Mouse (Mus musculus): Measurements from ENCODE around the gene Mef2a.

Mef2a gene

GRCm38 (mm10) chr7:67372729-67373583, at the start of gene Mef2a:
Gene Mef2a, minus strand, starts transcription at chr7:67372858.
- in situ Hi-C loops (cut with MboI; ENCODE audit: low sequenced_read_pairs): no loop called here

DNA sequence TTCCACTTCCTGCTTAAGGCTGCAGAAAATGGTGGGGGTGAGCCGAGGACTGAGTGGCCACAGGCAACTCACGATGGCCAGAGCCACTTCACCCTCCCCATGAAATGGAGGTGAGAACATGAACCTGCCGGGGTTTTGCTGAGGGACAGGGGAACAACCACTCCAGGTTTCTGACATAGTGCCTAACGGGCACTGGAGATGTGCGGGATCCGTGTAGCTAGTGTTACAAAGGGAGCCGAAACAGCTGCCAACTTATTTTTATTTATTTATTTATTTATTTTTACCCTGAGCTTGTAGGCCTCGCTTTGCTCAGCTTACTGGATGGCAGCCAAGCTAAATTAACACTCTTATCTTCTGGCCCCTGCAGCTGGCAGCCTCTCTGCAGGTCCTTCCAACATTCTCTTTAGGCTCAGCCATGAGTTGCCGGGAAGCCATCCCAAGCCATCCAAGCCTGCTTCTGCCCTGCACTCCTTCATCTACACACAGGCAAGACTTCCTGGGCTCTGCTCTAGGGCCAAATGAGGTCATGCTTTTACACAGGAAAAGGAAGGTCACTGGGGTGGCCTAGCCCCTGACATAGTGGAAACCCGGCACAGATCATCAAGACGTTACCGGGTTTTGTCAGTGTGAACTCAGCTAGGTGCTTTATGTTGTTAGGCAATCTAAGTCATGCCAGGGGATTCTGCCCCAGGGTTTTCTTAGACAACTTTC, 49.0 kb upstream of the Mef2a start:
- in situ Hi-C loops (cut with MboI; ENCODE audit: low sequenced_read_pairs): no loop called here

DNA sequence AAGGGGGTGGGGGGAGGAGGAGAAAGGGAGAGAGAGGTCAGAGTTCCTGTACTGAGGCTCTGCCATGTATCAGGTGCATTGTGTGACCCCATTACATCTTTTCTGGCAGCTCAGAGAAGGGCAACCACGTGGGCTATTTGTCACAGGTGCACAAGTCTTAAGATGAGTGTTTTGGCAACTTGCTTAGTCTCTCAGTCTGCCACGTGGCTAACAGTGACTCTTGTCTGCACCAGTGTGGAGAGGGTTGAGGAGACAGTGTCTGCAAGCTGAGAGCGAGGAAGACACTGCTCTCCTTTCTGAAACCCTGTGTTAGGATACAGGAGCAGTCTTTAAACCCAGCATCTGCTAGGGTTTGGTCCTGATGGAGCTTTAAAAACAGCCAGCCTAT, 48.4 kb upstream of the Mef2a start:
- in situ Hi-C loops (cut with MboI; ENCODE audit: low sequenced_read_pairs): no loop called here

DNA sequence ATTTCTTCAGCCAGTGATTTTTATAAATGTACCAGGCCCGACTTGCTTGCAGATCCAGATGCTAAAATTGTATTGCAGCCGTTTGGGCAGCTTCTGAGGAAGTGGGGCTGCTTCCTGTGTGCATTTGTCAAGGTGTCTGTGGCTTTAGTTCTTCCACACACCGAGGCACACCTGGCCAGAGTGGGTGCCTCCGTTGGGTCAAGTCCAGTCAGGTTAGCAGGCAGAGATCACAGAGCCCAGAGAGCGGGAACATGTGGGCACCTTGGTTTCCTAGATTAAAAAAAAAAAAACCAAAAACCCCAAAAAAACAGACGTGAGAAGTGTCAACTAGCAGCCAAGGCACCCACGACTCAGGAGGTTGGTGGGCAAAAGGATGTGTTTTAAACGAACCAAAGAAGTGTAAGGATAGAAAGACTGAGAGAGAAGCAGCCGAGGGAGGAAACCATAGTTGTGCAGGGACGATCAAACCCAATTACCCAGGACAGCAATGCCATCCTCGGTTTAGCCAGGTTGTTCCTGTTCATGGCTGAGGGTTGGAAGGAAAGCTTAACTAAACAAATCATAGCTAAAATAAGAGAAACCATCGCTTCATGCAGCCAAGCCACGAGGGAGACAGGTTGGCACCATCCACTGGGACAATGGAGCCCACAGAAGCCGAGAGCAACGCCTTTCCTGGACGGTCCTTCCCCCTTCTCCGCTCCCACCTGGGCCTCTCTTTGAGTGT, 47.1 kb upstream of the Mef2a start:
- in situ Hi-C loops (cut with MboI; ENCODE audit: low sequenced_read_pairs): no loop called here

GRCm38 (mm10) chr7:67418122-67418521, 45.5 kb upstream of the Mef2a start:
- in situ Hi-C loops (cut with MboI; ENCODE audit: low sequenced_read_pairs): no loop called here

DNA sequence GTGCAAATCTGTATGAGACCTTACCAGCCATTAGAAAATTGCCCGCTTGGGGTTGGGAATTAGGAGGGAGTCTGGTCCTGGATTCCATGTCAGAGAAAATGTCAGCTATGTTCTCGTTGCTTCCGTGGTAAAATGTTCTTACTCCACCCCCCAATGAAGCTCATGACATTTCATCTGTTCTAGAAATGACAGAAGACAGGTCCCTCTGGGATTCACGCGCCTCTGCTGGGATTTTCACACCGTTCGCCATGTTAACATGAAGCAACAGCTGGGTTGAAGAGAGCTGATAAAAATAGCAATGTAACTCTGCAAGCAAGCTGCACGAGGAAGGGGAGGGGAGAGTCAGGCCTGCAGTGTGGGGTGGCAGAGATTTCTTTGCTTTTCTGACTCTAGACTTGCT, 42.1 kb upstream of the Mef2a start:
- in situ Hi-C loops (cut with MboI; ENCODE audit: low sequenced_read_pairs): no loop called here

DNA sequence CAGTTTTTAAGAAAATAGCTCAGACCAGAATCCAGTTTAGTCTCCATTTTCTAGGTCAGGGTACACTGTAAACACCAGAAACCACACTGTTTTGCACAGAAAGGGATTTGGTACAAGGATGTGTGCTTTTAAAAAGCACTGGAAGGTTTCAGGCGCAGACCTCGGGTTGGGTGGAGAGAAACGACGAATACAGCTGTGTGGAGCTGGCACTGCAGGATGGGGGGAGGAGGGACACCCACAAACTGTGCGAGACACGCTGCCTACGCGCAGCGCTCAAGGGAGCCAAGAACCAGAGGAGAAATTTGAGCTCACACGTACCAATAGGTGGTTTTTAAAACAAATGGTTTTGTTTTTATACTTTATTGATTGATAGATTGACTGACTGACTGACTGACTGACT, 40.0 kb upstream of the Mef2a start:
- in situ Hi-C loops (cut with MboI; ENCODE audit: low sequenced_read_pairs): no loop called here

DNA sequence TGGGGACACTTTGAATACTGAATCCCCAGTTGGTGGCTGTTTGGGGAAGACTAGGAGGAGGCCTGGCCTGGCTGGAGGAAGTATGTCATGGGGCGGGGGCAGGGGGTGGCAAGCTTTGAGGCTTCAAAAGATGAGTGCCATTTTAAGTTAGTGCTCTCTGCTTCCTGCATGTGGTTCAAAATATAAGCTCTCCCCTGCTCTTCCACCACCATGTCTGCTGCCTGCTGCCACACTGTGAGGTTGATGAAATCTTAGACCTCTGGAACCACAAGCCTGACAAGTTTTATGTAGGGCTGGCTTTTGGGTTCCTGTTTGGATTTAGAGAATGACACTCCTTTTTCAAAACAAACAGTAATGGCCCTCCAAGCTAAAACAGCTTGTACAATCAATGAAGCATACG, 34.4 kb upstream of the Mef2a start:
- in situ Hi-C loops (cut with MboI; ENCODE audit: low sequenced_read_pairs): no loop called here

DNA sequence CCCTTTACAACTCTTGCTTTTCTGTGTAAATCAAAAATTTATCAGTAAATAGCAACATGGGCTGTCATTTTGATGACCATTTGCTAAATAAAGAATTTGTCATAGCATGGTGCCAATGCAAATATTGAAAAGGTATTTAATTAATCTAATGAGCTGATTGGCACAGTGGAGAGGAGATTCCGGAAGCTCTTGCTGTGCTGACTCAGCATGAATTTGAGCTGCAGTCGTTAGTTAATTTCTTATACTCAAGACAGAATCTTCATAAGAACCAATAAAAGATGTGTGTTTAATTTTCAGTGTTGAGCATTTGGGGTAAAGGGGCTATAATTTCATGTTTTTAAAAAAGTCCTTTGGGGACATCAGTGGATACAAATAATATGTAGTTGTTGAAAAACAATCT, 31.5 kb upstream of the Mef2a start:
- in situ Hi-C loops (cut with MboI; ENCODE audit: low sequenced_read_pairs): no loop called here

DNA sequence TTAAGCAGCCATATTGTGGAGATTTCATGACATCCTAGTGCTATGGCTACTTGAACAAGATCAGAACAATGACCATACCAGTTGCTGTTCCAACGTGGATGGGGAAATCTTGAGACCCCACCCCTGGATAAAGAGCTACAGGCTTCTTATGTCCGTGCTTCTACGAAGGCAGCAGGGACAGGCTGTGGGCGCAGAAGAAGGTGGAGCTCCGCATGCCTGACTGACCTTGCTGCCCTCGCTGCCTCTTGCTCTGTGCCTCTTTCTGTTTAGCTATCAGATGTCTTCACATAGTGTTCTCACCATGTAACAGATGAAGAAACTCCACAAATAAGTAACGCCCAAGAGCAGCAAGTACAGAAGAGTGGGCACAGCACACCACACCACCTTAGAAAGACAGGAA, 29.7 kb upstream of the Mef2a start:
- in situ Hi-C loops (cut with MboI; ENCODE audit: low sequenced_read_pairs): no loop called here

DNA sequence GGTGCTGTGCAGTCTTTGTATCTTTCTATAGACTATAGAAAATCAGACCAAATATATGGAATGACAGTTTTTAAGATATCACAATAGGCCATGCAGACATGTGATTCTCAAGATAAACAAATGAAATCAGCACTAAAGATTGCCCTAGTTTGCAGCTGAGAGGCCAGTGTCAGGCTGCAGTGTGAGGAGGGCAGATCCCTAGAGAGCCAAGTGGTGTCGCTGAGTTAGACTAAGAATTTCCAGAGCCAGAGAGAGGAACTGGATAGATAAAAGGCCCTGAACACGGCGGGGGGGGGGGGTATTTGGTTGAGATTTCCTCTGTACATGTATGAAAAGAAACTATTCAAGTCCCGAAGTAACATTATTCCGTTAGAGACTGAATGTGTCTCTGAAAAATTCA, 28.7 kb upstream of the Mef2a start:
- in situ Hi-C loops (cut with MboI; ENCODE audit: low sequenced_read_pairs): no loop called here

DNA sequence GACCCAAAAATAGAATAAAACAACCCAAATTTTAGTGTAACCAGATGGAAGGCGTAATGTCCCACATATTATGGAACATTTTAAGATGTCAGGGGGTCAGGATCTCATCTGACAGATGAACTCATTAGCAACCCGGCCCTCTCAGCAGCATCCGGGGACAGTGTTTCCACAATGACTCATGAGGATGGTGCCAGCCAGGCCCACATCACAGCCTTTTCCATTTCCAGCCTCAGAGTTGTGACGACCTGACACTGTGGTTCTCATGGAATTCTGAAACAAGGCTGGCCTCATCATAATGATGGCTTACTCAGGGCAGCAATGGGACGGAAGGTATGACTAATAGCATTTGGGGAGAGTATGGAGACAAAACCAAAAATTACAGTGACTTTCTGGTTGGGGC, 18.1 kb upstream of the Mef2a start:
- in situ Hi-C loops (cut with MboI; ENCODE audit: low sequenced_read_pairs): no loop called here

- in situ Hi-C loops (cut with MboI; ENCODE audit: low sequenced_read_pairs): no loop called here
Measured at GRCm38 (mm10) chr7:67390095-67390494, 17.4 kb upstream of the Mef2a start.

GRCm38 (mm10) chr7:67384942-67385872, 12.5 kb upstream of the Mef2a start:
- in situ Hi-C loops (cut with MboI; ENCODE audit: low sequenced_read_pairs): no loop called here

DNA sequence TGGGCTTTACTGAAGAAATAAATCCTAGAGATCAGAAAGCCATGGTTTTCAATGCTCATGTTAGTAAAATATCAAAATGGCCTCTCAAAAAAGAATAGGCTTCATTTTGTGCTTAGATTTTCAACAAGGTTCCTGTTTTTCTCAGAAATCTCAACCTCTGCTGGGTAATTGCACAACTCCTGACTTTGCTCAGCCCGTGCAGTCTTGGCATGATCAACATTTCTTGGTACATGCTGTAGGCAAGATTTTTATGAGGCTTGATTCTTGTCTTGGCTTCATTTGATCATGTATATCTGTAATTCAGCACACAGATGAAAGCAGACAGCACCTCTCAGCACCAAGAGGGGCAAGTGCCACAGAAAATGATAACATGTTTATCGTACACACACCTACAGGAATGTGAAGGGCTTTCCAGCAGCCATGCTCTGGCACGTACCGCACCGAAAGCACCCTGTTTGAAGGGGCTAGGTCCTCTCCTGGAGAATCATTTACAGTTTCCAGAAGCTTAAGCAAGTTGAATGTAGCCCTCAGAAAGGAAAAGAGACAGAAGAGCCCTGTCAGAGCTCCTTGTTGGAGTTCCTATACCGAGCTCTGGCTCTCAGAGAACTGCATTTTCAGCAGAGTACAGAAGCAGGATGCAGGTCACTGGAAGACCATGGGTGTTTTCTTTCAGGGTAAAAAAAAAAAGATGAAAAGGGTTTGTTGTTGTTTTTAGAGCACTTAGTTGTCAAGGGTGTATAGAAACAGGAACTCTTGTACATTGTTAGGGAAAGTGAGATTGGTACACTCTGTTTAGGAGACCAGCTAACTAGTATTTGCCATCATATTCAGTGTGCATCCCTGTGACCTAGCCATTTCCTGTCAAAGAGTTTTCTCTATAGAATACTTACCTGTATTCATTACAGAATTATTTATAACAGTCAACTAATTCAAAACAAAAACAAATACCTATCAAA, 7.8 kb upstream of the Mef2a start:
- in situ Hi-C loops (cut with MboI; ENCODE audit: low sequenced_read_pairs): no loop called here

DNA sequence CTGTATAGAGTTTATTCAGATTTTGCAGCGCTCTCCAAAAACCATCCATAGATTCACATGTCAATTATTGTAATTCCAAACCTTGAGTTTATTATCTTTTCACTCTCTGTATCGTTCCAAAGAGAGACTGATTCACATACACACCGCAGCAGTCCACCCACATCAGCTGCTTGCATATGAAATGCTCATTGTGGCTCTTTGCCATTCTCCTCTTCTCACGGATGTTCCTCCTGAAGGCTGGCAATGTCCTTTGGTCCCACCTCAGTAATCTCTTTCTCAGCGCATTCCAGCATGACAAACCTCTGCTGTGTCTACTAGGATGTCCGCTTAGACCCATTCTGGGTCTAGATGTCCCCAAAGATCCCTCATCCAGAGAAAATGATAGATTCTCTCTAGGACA, 4.1 kb upstream of the Mef2a start:
- in situ Hi-C loops (cut with MboI; ENCODE audit: low sequenced_read_pairs): no loop called here

DNA sequence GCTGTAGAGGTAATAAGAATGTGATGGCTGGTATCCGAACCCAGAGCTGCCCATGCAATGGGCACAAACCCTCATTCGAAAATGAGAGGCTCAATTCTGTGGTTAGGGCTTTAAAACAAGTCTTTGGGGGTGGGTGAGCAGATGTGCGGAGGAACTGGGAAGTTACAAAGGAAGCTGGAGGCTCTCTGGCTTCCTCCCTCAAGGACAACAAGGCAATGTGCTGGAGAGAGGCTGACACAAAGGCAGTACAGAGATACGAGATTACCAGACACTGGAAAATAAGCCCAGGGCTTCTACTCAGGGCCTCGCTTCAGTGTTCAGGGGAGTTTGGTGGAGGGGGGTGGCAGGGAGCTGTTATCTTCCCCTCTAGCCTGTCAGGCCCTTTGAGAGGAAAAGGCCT, 1.3 kb upstream of the Mef2a start:
- in situ Hi-C loops (cut with MboI; ENCODE audit: low sequenced_read_pairs): no loop called here

DNA sequence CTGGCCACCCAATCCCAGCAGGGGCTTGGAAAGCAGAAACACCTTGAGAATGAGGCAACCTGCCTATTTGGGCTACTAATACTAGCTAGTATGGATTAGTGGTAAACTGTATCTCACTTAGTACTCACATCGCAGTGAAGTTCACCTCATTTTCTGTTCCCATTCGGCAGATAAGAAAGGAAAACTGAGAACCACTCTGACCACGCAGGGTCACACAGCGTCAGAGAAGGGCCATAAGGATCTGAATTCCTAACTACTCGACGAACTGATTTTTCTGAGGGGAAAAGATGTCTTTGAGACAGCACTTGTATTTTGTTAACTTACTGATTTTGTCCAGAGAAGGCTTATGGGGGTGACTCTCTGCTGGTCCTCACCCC, 914 bp upstream of the Mef2a start:
- in situ Hi-C loops (cut with MboI; ENCODE audit: low sequenced_read_pairs): no loop called here

DNA sequence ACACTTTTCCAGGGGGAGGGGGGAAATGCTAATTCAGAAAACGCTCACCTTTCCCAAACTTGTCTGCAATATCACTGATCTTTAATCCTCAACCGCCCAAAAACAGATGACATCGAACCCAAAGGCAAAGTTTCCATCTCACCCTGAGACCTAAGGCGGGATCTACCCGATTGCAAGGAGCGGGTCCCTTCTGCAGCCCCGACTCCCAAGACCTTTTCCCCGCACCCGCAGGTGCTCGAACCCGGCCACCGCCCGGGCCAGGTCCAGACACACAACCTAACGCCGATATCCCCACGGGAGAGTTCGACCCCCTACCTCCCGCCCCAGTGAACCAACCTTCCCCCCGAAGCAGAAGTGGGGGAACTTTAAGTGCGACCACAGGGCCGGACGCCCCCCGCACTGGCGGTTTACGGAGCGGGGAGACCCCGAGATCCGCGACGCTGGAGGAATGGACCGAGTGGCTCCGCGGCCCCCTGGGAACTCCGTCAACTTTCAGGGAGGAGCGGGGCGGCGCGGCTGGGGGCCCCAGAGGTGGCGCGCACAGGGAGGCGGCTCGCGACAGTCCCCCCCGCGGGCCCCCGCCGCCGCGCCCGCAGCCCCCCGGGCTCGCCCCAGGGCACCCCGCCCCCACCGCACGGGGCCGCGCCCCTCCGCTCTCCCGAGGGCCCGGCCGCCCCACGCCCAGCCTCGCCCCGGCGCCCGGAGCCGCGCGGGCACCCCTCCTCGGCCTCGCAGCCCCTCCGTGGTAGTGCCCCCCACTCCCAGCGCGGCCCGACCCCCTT, 576 bp downstream of the Mef2a start:
- in situ Hi-C loops (cut with MboI; ENCODE audit: low sequenced_read_pairs): no loop called here
